Mouse (Mus musculus): Measurements from ENCODE around the gene Tbata. TPM values are rescaled to one million over a fixed set of nuclear protein-coding genes. Genes with fewer than 3 reads are reported as not detected.
A peak's percentile ranks its signal among the peaks of the same experiment; 100 is the strongest.

Gene Tbata
- total RNA-seq, 2 experiments from 2014 or later, result not detected

DNA sequence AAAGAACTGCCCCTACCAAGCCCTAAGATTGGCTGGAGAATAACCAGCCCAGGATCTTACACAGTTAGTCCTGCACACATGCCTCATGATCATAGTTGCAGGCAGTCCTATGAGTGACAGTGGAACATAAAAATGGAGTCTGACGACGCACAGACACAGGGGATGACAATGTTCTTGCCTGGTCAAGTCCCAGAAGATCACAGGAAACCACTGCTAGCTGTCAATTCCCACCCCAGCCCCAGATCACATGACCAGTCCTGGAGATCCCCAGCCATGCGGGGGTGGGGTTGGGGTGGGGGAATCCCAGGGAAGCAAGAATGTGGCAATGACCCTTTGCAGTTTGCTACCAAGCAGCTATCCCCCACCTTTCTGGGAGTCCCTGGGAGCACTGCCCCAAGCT is 32.2 kb downstream of the Tbata start:
- ATAC-seq (replicated peaks; ENCODE audit: poor library complexity), result no peak

DNA sequence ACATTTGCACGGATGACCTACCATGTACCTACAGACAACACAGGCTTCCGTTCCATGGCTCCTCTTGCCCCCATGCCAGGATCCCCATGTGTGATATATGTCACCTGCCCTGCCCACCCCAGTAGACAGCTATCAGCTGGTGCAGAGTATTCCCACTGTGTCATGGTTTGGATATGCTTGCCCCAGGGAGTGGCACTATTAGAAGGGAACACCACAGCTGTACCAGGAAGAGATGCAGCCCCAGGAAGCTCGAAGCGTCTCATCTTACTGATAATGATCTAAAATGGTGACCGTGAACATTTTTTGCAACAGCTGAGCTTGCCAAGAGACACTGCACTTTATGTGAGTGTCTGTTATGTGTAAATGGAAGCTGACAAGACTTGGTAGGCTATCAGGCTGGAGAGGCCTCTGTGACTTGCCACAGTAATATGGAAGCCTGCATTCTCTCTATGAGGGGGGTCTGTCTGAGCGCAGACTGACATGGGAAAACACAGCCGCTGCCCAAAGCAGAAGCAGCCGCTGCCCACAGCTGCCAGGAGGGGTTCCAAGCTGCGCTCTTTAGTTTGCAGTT is 36.4 kb downstream of the Tbata start:
- ATAC-seq (replicated peaks; ENCODE audit: poor library complexity), result no peak

DNA sequence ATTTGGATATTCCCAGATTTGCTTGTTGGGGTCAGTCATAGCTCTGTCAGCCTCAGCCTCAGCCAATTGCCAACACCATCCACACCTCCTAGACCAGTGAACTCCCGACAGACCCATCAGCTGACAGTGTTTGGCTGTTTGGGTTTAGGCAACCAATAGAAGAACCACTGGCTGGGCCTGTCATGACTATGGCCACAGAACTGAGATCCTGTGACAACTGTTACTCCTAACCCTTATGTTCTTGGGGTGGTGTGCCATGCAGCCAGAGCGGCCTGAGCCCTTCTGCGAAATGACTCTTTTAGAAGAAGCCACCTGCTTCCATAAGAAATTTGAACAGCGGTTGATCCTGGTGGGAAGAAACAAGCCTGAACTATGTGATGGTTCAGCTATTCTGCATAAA is 39.4 kb downstream of the Tbata start:
- no peak for ATAC-seq (replicated peaks; ENCODE audit: poor library complexity)

DNA sequence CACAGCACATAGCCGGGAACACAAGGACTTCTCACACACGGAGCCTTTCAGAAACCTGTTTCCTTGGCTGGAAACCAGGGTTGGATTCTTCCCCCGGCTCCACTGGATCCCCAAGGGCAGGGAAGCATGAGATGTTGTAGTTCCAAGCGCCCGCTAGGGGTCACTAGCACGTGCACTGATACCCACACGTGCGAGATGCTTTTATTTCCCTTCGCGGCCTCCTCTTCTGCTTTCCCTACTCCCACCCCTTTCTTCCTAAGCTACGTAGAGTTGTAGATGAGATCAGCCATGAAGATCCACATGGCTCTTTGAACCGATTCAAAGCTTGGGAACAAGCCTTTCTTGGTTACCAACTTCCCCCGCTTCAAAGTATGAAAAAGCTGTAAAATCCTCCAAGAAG is 40.0 kb downstream of the Tbata start:
- ATAC-seq (replicated peaks; ENCODE audit: poor library complexity), result peak; percentile 87

DNA sequence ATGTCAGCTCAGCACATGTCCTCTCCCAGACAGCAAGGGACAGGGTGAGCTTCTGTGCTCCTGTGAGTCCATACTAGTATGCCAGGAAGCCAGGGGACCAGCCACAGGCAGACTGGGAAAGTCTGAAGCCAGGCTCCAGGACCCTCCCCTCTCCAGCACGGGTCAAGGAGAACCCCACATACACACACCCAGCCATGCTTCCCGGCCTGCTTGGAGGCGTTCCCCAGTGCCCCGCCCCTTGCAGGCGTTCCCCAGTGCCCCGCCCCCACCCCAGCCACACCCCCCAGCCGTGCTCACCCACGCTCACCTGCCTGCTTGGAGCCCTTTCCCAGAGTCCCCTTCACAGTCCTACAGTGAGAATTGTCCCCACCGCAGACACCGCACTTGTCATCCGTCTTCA is 41.1 kb downstream of the Tbata start:
- ATAC-seq (replicated peaks; ENCODE audit: poor library complexity), result 0 out of 2 replicates have a peak, but pooled peaks have one; percentile 29

DNA sequence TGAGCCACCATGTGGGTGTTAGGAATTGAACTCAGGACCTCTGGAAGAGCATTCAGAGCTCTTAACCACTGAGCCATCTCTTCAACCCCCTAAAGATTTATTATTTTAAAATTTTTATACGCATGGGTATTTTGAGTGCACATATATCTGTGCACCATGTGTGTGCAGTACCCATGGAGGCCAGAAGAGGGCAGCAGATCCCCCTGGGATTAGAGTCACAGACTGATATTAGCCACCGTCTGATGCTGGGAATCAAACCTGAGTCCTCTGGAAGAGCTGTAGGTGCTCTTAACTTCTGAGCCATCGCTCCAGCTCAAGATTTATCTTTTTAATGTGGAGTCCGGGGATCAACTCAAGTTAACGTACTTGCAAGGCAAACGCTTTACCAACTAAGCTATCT is 43.9 kb downstream of the Tbata start:
- ATAC-seq (replicated peaks; ENCODE audit: poor library complexity), result no peak

DNA sequence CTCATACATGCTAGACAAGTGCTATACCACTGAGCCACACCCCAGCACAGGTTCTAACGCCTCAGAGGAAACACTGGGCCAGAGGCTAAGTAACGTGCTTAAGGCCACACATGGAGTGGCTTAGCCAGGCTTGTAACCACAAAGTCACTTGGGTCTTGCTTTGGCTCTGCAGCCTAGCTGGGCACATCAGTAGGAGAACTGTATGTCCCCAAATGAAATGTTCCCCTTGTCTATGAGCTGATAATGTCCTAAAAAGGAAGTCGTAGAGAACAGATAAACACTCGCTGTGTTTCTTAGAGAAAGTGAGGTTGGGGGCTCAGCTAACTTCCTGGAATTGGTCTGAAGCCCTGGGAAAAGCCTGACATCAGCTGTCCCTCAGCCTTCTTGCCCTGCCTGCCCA is 44.4 kb downstream of the Tbata start:
- peak; percentile 29; the same call in 1 of the 2 replicates for ATAC-seq (replicated peaks; ENCODE audit: poor library complexity)

DNA sequence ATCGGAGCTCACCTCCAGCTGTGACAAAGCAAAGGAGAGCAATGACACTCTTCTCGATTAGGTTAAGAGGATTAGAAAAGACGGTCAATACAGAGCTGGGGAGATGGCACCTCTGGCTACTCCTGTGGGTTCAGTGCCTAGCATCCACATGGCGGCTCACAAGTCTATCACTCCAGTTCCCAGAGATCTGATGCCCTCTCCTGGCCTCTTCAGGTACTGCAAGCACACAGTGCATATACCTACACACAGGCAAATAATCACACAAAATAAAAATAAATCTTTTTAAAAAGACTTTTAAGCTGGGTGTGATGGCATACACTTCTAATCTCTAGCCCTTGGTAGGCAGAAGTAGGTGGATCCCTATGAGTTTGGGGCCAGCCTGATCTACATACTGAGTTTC is 47.6 kb downstream of the Tbata start:
- no peak for ATAC-seq (replicated peaks; ENCODE audit: poor library complexity)

DNA sequence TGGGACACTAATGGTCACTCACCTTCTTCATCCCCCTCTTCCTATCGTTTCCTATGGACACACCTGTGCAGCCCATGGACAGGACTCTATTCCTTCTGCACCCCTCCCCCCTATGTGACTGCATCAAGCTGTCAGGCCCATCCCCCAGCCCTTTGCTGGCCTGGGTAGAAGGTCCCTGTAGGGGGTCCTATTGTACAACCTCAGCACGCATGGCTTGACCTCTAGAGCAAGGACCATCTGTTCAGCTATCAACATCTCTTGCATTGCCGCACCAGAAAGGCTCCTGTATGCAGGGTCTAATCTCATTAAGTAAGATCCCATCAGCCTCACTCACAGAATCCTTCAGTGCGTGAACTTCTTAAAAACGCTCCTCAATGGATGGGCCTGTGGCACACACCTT is 53.9 kb downstream of the Tbata start:
- no peak for ATAC-seq (replicated peaks; ENCODE audit: poor library complexity)

DNA sequence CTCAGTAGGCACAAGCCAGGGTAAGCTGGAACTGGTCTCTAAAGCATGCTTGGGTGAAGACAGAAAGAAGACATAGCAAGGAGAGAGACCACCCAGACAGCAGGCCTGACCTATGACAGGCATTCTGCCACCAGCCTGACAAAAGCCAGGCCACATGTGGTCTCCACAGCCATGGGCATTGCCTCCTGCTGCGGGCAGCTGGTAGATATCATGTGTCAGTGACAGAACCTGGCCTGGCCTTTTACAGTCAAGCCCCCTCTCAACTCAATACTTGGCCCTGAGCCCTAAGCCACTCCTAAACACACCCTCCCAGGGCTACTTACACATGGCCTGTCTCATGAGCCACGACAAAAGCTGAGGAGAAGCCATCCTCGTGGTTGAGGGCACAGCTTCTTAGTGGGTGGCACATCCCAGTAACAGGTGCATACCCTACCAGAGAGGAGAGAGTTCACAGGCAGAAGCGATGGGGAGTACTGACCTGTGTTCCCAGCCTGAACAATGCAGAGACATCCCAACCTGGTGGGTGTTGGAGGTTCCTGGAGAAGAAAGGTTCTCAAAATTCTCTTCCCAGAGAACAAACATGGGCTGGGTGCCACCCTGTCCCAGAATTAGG is 55.1 kb downstream of the Tbata start:
- ATAC-seq (replicated peaks; ENCODE audit: poor library complexity), result no peak

DNA sequence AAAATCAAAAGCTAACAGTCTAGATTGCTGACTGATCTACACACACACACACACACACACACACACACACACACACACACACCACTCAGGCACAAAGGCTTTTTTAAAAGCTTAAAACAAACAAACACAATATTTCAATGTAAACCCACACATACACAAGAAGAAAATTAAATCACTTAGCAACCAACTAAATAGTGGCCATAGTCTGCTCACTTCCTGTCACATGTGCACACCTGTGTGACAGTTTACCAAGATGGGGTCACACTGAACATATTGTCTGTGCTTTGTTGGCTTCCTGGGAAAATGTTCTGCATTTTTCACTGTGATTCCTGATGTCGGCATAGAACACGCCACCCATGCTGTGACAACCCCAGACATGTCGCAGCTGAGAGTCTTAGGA is 60.0 kb downstream of the Tbata start:
- ATAC-seq (replicated peaks; ENCODE audit: poor library complexity), result no peak

DNA sequence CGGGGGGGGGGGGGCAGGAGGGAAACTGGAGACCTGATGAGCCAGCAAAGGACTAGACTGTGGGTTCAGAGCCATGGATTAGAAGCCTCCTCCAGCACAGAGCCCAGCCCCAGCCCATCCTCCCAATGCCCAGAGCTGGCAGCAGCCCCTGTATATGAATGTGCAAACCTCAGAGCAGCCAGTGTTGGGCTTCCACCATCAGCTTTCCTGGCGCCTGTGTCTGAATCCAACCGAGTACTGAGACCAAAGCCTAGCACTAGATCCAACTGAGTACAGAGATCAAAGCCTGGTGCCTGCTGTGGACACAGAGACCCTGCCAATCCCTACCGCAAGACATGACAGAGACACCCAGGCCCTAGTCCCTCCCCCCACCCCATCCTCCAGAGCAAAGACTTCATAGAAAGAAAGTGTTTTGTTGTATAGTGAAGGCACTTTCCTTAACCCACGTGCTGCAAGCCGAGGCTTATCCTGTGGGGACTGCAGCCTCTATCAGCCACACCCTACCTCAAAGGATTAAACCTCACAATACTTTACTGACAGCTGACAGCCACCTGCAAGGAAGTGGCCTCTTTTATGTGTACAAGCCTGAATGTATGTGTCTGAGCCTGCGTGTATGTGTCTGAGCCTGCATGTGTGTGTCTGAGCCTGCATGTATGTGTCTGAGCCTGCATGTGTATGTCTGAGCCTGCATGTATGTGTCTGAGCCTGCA is 61.3 kb downstream of the Tbata start:
- no peak for ATAC-seq (replicated peaks; ENCODE audit: poor library complexity)

DNA sequence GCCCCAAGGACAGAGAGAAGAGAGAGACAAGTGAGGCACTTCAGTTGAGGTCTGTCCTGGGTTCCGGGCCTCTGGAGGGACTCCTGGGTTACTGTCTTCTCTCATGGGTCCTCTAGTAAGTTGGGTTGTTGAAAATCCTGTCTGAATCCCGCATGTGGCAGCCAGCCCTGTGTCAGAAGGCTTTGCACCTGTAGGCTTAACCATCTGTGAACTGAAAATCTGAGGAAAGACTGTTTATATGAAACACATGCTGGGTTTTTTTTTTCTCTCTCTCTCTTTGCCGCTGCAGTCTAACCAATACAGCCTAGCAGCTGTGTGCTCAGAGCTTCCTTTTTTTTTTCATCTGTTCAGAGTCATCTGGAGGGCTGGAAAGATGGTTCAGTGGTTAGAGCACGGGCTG is 62.6 kb downstream of the Tbata start:
- ATAC-seq (replicated peaks; ENCODE audit: poor library complexity), result no peak

DNA sequence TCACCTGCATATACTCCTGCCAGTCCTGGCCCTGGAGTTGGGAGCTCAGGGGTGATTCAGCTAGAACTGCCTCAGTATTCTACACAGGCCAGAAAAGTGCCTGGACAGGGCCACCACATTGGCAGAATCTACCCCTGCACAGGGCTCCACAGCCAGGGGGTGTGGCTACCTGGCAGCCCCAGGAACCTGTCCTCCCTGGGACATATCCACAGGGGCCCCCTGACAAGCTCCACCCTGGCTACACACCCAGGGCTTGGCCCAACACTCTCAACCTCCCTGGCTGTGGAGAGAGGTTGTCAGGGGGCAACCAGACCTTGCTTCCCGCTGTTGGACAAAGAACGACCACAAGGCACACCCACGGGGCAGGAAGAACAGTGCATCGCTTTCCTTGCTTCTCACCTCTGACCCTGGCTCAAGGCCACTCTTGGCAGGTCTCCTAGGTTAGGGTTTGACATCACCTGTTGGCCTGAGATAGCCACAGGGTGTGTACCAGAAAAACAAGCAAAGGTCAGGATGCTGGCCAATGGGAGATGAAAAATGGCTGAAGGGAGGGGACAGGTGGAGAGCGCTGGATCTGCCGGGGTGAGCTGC is 64.0 kb downstream of the Tbata start:
- no peak for ATAC-seq (replicated peaks; ENCODE audit: poor library complexity)

DNA sequence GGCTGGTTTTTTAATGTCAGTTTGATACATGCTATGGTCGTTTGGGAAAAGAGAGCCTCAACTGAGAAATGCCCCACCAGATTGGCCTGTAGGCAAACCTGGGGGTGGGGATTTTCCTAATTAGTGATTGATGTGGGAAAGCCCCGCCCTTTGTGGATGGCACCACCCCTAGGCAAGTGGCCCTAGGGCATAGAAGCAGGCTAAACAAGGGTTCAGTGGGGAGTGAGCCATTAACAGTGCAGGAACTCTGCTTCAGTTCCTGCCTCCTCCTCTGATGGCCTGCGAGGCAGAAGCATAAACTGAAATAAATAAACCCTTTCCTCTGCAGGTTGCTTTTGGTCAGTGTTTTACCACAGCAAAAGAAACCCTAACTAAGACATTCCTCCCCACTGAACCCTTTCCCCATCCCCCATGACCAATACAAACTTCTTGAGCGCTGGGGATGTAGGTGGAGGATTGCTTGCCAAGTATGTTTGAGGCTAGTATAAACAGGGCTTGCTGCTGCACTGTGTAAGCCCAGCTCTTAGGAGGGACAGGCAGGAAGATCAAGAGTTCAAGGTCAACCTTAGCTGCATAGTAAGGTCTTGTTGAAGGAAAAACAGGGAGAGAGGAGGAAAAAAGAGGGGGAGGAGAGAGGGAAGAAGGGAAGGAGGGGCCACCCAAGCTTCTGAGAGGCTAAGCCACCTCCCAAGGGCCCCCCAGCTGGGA is 65.1 kb downstream of the Tbata start:
- ATAC-seq (replicated peaks; ENCODE audit: poor library complexity), result no peak

DNA sequence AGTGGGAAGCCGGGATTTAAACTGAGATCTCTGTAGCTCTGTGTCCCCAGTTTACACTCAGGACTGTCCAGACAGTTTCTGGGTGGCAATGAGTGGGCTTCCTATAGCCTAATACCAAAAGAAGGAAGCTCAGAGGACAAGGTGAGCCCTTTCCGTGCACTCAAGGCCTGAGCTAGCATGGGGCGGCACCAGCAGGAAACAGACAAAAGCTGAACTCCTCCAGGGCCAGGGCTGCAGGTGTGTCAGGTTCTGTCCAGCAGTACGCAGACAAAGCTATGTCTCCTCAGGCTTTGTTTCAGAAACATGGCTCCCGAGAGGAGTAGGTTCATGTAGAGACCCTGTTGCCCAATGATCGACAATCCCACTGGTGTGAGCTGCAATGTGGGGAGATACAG is 65.6 kb downstream of the Tbata start:
- ATAC-seq (replicated peaks; ENCODE audit: poor library complexity), result no peak

Other genes starting within 250 kb of the Tbata start
- 9.6 and 15.8 TPM in 2 replicates for gene Pcbd1, start 82.6 kb upstream of the Tbata start, total RNA-seq (2015)
- 8.9 and 11.0 TPM in 2 replicates for gene Pcbd1, start 82.6 kb upstream of the Tbata start, total RNA-seq (2017)
- 29.0 and 31.6 TPM in 2 replicates for gene Sgpl1, start 24.3 kb upstream of the Tbata start, total RNA-seq (2015)
- gene Sgpl1, start 24.3 kb upstream of the Tbata start, total RNA-seq (2017), result 23.3 and 24.6 TPM in 2 replicates
- not detected in 2 replicates for gene Adamts14, start 101.5 kb downstream of the Tbata start, total RNA-seq (2015)
- 0.10 TPM in 1 of 2 replicates, not detected in the other for gene Adamts14, start 101.5 kb downstream of the Tbata start, total RNA-seq (2017)
- not detected in 2 replicates for gene Prf1, start 125.9 kb downstream of the Tbata start, total RNA-seq (2015)
- not detected in 2 replicates for gene Prf1, start 125.9 kb downstream of the Tbata start, total RNA-seq (2017)
- gene Pald1, start 211.6 kb downstream of the Tbata start, total RNA-seq (2015), result not detected in 2 replicates
- gene Pald1, start 211.6 kb downstream of the Tbata start, total RNA-seq (2017), result not detected in 2 replicates
- not detected in 2 replicates for gene Nodal, start 246.0 kb downstream of the Tbata start, total RNA-seq (2015)
- gene Nodal, start 246.0 kb downstream of the Tbata start, total RNA-seq (2017), result not detected in 2 replicates